Mouse (Mus musculus) spleen, embryonic (tissue): ENCODE measurements around the gene Adamts2.

Experiments used
- CTCF ChIA-PET: fragments of 350-600 bp; sonication (Branson Sonifier 250); formaldehyde crosslinking; loops from one replicate; lab custom pipeline; 2022; lab: Charles Lee

Adamts2 gene

GRCm38 (mm10) chr11:50734129-50734528 is 132.2 kb downstream of the Adamts2 start:
- CTCF ChIA-PET, result no interaction called here

- CTCF ChIA-PET, result no interaction called here
These were observed 134.7 kb downstream of the Adamts2 start for GRCm38 (mm10) chr11:50736548-50736947.

- CTCF ChIA-PET, result no interaction called here
These were observed 136.6 kb downstream of the Adamts2 start for GRCm38 (mm10) chr11:50738436-50738835.

GRCm38 (mm10) chr11:50739453-50739852 is 137.6 kb downstream of the Adamts2 start:
- CTCF ChIA-PET, result no interaction called here

GRCm38 (mm10) chr11:50742146-50742545 is 140.3 kb downstream of the Adamts2 start:
- CTCF ChIA-PET, result no interaction called here

- CTCF ChIA-PET, result no interaction called here
These were observed 143.1 kb downstream of the Adamts2 start for GRCm38 (mm10) chr11:50744971-50745370.

GRCm38 (mm10) chr11:50746508-50746907 is 144.6 kb downstream of the Adamts2 start:
- CTCF ChIA-PET, result no interaction called here

- CTCF ChIA-PET, result no interaction called here
These were observed 149.2 kb downstream of the Adamts2 start for GRCm38 (mm10) chr11:50750983-50751585.

GRCm38 (mm10) chr11:50757741-50758140 is 155.9 kb downstream of the Adamts2 start:
- CTCF ChIA-PET, result interaction anchor here (0.7 kb wide), 1 partner anchor 28 kb away, joined by 3 read pairs; no protein-coding TSS in a partner anchor

- CTCF ChIA-PET, result interaction anchor here (0.6 kb wide), 2 partner anchors 136 to 962 kb away, joined by 3 to 7 read pairs; no protein-coding TSS in a partner anchor
These were observed 164.6 kb downstream of the Adamts2 start for GRCm38 (mm10) chr11:50766461-50766860.

- CTCF ChIA-PET, result interaction anchor here (0.6 kb wide), 1 partner anchor 963 kb away, joined by 7 read pairs; no protein-coding TSS in a partner anchor
These were observed 165.2 kb downstream of the Adamts2 start for GRCm38 (mm10) chr11:50767039-50767438.

GRCm38 (mm10) chr11:50768995-50769749 is 167.3 kb downstream of the Adamts2 start:
- CTCF ChIA-PET, result interaction anchor here (0.6 to 0.9 kb wide), 3 partner anchors 13 to 1637 kb away, joined by 3 to 4 read pairs (median 3); no protein-coding TSS in a partner anchor

- CTCF ChIA-PET, result no interaction called here
These were observed 169.1 kb downstream of the Adamts2 start for GRCm38 (mm10) chr11:50771006-50771405.

- CTCF ChIA-PET, result no interaction called here
These were observed 195.8 kb downstream of the Adamts2 start for GRCm38 (mm10) chr11:50797674-50798073.

- CTCF ChIA-PET, result no interaction called here
These were observed 197.0 kb downstream of the Adamts2 start for GRCm38 (mm10) chr11:50798836-50799235.

- CTCF ChIA-PET, result no interaction called here
These were observed 212.3 kb downstream of the Adamts2 start for GRCm38 (mm10) chr11:50814233-50814632.

- CTCF ChIA-PET, result no interaction called here
These were observed 224.3 kb downstream of the Adamts2 start for GRCm38 (mm10) chr11:50826214-50826613.

GRCm38 (mm10) chr11:50827010-50827953 is 225.4 kb downstream of the Adamts2 start, which contains the start of gene Zfp354c:
Gene Zfp354c (minus strand): TSS chr11:50827724.
- CTCF ChIA-PET, result no interaction called here

- CTCF ChIA-PET, result no interaction called here
These were observed 233.8 kb downstream of the Adamts2 start for GRCm38 (mm10) chr11:50835727-50836126.

- CTCF ChIA-PET, result no interaction called here
These were observed 239.3 kb downstream of the Adamts2 start, which contains the start of gene Zfp879 for GRCm38 (mm10) chr11:50841023-50841735. Gene Zfp879 (minus strand): TSS chr11:50841552.

GRCm38 (mm10) chr11:50845951-50846350 is 244.1 kb downstream of the Adamts2 start:
- CTCF ChIA-PET, result no interaction called here
